Mouse (Mus musculus) lung, adult 2 months (tissue): ENCODE data around the gene Abhd2.

Source experiments
- CTCF ChIP-seq: fragments of 200-500 bp; IDR thresholded peaks from 2 replicates; pipeline ENCODE4 v1.5.1; 2011; ENCODE audit warnings: mild to moderate bottlenecking, low read length, control low read depth; ENCODE audit not compliant: insufficient read depth
- POLR2A ChIP-seq: fragments of 200-500 bp; IDR thresholded peaks from 2 replicates; pipeline ENCODE4 v1.6.1; 2011; ENCODE audit warnings: low read depth, mild to moderate bottlenecking, control low read depth, low read length, borderline replicate concordance; ENCODE audit errors: extremely low read depth

- TF ChIP-seq POLR2A = no peak
- TF ChIP-seq CTCF = no peak
These were observed 5.2 kb upstream of the Abhd2 start for GRCm38 (mm10) chr7:79267690-79268388.
